Mouse (Mus musculus) CD4-positive, CD25-positive, alpha-beta regulatory T cell, adult 9 weeks (primary cell): ENCODE results near the gene Oma1. TPM values are rescaled to one million over a fixed set of nuclear protein-coding genes. Genes with fewer than 3 reads are reported as not detected.

Experiments used
- polyA plus RNA-seq: library from polyadenylated mRNA; unstranded; fragments of 100-300 nt; shearing (Covaris generic); gene quantifications from one replicate; pipeline ENCODE4 v1.2.1, GENCODE M21; 2017

The Oma1 gene
- 32.8 TPM for polyA plus RNA-seq

DNA sequence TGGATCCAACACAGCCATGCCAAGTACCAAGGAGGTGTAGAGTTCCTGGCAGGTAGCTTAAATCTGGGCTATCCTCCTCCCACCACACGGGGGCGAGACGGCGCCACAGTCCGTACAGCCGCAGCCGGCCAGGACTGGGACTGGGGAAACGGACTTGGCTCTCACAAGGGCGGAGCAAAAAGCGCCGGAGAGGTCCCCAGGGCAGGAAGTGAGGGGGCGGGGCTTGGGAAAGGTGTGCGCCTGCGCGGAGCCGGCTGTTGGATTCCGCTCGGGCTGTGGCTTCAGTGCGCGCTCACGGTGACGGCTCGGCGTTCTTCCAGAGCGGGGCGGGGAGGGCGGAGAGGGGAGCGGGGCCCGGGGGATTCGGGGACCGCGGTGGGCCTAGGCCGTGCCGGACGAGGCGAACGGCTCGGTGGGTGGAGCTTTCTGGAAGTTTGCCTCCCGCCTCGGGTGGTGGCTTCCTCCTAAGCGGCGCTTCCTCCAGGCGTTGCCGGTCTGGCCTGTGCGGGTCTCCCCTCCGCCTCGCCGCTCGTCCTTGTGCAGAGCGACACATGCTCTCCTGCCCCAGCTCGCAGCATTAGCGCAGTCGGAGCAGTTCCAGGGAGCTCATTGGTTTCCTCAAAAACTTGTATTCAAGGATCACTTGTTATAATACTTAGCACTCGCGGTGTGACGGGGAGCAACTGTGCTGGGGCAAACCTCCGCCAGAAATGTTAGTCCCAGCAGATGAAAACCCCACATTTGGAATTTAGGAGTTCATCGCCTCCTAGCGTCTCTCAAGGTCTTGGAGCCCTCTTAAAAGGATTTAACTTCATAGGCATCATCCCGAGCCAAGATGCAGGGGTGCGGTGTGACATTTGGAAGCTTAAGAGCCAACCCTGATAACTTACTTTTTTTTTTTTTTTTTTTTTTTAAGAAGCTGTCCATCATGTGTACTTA is at the start of gene Oma1:
Gene Oma1 (plus strand): TSS at position 226 of the 939 bp plus-strand sequence.

GRCm38 (mm10) chr4:103290763-103291162 is 22.8 kb upstream of the Oma1 start, which contains the start of gene 4921539E11Rik:
TSS of gene 4921539E11Rik (minus strand) at chr4:103290863.

Other genes starting within 250 kb of the Oma1 start
- gene Mier1, start 199.4 kb upstream of the Oma1 start, polyA plus RNA-seq = 72.2 TPM
- gene Wdr78, start 199.3 kb upstream of the Oma1 start, polyA plus RNA-seq = 3.3 TPM
- gene Slc35d1, start 98.6 kb upstream of the Oma1 start, polyA plus RNA-seq = 38.6 TPM
- gene 4921539E11Rik, start 22.9 kb upstream of the Oma1 start, polyA plus RNA-seq = not detected